Mouse (Mus musculus) E14TG2a.4 (cell line): ENCODE results near the gene Avil.

Source experiments
- H3K27me3 ChIP-seq: 2 replicates; pipeline ENCODE4 v1.6.1; 2014; ENCODE audit warnings: low read length, control low read depth; ENCODE audit not compliant: insufficient read depth
- H3K36me3 ChIP-seq: 2 replicates; pipeline ENCODE4 v1.6.1; 2014; ENCODE audit warnings: low read length, control low read depth; ENCODE audit not compliant: insufficient read depth
- H3K4me1 ChIP-seq: replicated peaks from 2 replicates; pipeline ENCODE4 v1.6.1; 2014; ENCODE audit warnings: low read depth, low read length, control low read depth
- H3K4me3 ChIP-seq: replicated peaks from 2 replicates; pipeline ENCODE4 v1.5.1; 2014; ENCODE audit warnings: mild to moderate bottlenecking, low read length
- H3K9me3 ChIP-seq: 2 replicates; pipeline ENCODE4 v1.6.1; 2014; ENCODE audit warnings: low read length, control low read depth
- CTCF ChIP-seq: conservative IDR thresholded peaks from 2 replicates; pipeline ENCODE4 v1.5.1; 2014; ENCODE audit warnings: low read length
- NANOG ChIP-seq: IDR thresholded peaks from 2 replicates; pipeline ENCODE4 v1.6.1; 2014; ENCODE audit warnings: borderline replicate concordance, low read length, mixed read lengths
- POU5F1 ChIP-seq: IDR thresholded peaks from 2 replicates; pipeline ENCODE4 v1.6.1; 2014; ENCODE audit warnings: low read length, borderline replicate concordance

Avil gene

DNA sequence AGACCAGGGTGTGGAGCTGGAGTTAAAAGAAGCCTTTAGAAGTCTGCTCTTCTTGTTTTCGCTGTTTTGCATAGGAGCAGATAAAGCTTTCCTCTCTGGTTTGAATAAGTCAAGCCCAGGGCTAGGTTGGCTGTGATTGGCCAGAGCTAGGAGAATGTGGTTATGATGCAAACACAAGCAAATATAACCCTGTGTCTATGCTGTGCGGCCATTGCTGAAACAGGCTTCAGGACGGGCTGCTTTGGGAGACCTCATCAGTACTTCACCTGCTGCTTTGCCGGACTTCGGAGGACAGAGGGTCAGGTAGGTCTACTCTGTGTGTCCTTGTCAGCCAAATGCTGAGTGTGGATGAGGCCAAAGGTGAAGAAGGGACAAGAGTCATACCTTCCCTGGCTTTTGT lies at the start of gene Avil:
TSS of gene Avil (plus strand) at position 181 of the 400 bp plus-strand sequence.
- Histone ChIP-seq H3K36me3 (peaks cover 40% of the 10 kb centered on the region), H3K4me1 (peaks cover 33% of the 10 kb centered on the region), H3K4me3 (no peak within 1 kb of the TSS), H3K27me3 (peaks cover 5% of the 10 kb centered on the region; the same call in 1 of the 2 replicates), H3K9me3 (no peaks in the 10 kb centered on the region)
- no peak for TF ChIP-seq POU5F1
- no peak for TF ChIP-seq NANOG
- no peak for TF ChIP-seq CTCF

DNA sequence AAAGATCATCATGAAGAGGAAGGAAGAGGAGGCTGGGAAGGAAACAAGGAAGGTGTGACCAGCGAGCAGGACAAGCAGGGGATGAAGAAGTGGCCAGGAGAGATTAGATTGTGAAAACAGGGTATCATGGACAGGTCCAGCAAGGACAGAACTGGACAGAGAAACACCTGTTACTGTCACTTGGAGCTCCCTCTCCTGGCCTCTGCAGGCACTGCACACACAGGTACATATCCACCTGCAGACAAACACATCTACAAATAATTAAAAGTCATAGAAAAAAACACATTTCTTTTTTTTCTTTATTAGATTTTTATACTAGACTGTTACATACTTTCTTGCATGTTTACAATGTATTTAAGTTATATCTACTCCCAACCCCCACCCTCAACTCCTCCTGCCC lies 48.1 kb upstream of the Avil start:
- H3K9me3 ChIP-seq = no peaks in the 10 kb centered on the region
- H3K36me3 ChIP-seq = no peaks in the 10 kb centered on the region
- H3K4me3 ChIP-seq = no peak overlapping the region
- H3K4me1 ChIP-seq = peaks cover 41% of the 10 kb centered on the region
- TF ChIP-seq CTCF = peak; percentile 93
- TF ChIP-seq POU5F1 = no peak
- no peak for TF ChIP-seq NANOG
- peaks cover 20% of the 10 kb centered on the region for H3K27me3 ChIP-seq

DNA sequence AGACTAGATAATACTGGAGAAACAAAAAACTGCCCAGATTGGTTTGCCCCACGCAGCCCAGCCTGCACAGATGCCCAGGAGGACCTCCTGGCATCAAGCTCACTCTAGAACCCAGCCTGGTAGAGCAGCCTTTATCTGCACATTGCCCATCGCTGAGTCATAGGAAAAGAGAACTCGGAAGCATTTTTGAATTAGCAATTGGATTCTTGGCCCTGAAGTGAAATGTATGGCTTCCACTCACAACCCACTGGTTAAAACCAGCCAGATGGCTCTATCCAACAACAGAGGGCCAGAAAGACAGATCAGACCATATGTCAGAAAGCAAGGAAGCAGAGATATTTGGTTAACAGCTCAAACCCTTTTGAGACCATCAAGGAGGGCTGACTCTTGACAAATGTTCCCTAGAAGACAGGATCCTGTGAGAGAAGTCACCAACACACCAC lies 47.5 kb upstream of the Avil start:
- Histone ChIP-seq H3K4me3 (no peak overlapping the region), H3K9me3 (no peaks in the 10 kb centered on the region), H3K36me3 (no peaks in the 10 kb centered on the region), H3K4me1 (peaks cover 42% of the 10 kb centered on the region), H3K27me3 (peaks cover 25% of the 10 kb centered on the region)
- TF ChIP-seq NANOG (no peak), POU5F1 (no peak), CTCF (no peak)

DNA sequence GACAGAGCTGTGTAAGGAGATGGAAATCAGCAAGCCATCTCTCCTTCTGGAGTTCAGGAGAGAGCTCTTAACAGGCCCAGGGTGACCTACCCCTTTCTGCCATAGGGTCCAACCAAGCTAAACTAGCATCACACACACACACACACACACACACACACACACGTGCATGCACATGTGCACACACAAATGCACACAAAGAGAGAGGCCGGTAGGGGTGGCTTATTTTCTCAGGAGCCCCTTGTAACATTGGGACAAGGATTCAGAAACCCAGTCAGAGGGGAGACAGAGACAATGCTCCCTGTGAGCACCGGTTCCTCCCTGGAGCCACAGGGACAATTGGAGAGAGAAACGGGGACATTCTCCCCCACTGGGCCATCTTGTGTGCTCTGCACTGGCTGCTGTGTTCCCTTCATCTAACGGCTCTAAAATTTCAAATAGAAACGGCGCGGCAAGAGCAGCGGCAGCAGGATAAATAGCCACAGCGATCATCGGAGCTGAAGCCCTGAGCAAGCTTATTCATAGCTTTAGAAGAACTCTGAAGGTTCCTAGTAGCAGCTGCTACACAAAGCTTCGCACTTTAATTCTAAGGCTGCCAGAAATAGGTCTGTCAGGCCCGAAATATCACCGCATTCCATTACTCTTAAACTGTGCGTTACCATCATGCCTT lies 43.7 kb upstream of the Avil start:
- no peak for TF ChIP-seq POU5F1
- TF ChIP-seq NANOG = no peak
- no peak for TF ChIP-seq CTCF
- Histone ChIP-seq H3K36me3 (no peaks in the 10 kb centered on the region), H3K4me1 (peaks cover 57% of the 10 kb centered on the region), H3K4me3 (peak overlapping the region; percentile 54), H3K27me3 (peaks cover 27% of the 10 kb centered on the region), H3K9me3 (no peaks in the 10 kb centered on the region)

DNA sequence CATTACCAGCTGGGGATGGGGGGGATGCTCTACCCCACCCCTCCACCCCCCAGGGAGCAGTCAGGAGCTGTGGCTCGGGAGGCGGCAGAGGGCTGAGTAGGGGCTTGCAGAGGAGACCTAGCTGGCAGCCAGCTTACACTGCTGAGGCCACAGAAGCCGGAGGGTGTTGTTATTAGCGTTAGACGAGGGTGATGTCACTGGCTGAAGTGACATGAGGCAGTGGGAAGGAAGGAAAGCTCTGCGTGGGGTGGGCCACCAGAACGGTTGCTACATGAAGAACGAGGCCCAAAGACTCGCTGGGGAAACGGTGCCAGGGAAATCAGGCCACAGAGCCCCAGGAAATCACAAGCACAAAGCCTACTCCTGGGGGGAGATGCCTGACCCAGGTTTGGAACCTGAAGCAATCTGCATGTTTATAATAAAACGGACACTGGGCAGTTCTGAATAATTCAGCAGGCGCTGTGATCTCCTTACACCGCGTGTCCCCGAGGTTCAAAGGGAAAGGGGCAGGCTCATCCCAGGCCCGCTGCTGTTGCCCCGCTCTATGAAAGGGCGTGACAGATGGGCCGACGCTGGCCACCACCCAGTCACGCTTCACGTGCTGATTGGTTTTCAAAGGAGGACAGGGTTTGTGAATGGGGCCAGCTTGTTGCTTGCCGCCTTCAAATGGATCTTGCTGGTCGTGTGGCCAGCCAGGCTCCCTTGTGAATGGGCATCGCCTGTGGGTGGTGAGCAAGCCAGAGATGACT lies 43.0 kb upstream of the Avil start:
- Histone ChIP-seq H3K27me3 (peaks cover 27% of the 10 kb centered on the region), H3K9me3 (no peaks in the 10 kb centered on the region), H3K36me3 (no peaks in the 10 kb centered on the region), H3K4me3 (peak overlapping the region; percentile 54), H3K4me1 (peaks cover 64% of the 10 kb centered on the region)
- TF ChIP-seq NANOG (no peak), CTCF (no peak), POU5F1 (no peak)

DNA sequence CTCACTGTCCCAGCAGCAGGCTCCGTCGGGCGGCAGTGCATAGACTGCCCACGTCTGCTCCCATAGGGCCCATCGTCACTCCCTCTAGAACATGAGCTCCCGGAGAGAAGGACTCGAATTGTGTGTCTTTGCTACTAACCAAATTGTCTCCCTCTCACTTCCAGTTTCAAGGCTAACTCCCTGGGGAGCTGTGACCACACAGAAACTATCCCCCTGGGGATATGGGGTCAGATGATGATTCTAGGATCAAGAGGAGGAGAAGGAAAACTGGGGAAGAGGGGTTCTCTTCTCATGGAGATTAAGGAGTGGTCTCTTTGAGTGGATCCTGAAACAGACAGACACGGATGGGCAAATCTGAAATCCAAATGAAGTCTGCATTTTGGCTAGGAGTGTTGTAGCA lies 40.0 kb upstream of the Avil start:
- H3K27me3 ChIP-seq = peaks cover 26% of the 10 kb centered on the region
- no peaks in the 10 kb centered on the region for H3K9me3 ChIP-seq
- H3K36me3 ChIP-seq = no peaks in the 10 kb centered on the region
- H3K4me3 ChIP-seq = no peak overlapping the region
- peaks cover 90% of the 10 kb centered on the region for H3K4me1 ChIP-seq
- no peak for TF ChIP-seq NANOG
- no peak for TF ChIP-seq POU5F1
- TF ChIP-seq CTCF = no peak

DNA sequence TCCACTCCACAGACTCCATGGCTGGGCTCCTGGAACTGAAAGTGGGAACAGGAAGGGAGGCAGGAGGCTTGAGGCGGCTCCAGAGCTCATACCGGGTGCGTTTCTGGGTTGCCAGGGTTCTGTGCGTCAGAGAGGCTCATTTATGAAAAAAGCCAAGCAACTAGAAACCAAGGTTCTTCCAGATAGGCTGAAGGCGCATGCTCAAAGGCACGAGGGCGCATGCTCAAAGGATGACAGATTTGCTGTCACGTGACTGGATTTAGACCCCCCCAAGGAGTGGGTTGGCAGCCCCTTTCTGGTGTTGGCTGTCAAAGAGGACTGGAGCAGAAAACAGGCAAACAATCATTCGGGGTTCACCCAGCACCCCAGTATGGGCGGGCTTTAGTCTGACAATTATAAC lies 38.8 kb upstream of the Avil start:
- Histone ChIP-seq H3K27me3 (peaks cover 13% of the 10 kb centered on the region), H3K4me1 (peaks cover 82% of the 10 kb centered on the region), H3K4me3 (peak overlapping the region; percentile 66), H3K36me3 (no peaks in the 10 kb centered on the region), H3K9me3 (no peaks in the 10 kb centered on the region)
- TF ChIP-seq CTCF (no peak), NANOG (no peak), POU5F1 (no peak)

DNA sequence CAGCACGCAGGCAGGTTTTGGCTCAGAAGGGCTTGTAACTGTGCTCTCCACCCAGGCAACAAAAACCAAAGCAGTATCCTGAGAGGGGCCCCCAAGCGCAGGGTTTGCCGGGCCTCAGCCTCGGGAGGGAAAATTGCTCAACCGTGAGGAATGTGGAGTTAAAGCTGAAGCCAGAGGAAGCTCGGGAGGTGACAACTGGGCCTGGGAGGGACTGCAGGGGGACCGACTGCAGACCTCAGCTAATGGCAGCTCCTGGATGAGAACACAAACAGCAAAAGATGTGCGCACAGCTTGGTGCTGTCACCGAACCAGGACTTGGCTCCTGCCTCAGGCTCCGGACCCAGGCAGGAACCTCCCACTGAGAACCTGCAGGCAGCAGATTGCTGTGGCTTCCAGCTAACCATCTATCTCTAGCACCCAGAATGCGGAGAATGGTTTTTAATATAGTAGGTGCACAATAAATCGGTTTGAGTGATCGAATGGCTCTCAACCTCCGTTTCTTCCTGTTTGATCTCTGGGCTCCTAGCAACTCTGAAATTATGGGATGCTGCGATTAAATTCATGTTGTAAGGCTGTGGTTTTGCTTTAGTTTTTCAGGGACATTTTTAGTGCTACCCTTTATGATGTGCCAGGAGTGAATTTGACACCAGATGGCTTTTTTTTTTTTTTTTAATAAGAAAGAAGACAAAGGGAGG lies 38.1 kb upstream of the Avil start:
- H3K36me3 ChIP-seq = no peaks in the 10 kb centered on the region
- peaks cover 7% of the 10 kb centered on the region; the same call in 1 of the 2 replicates for H3K27me3 ChIP-seq
- H3K4me1 ChIP-seq = peaks cover 76% of the 10 kb centered on the region
- no peak for TF ChIP-seq POU5F1
- TF ChIP-seq CTCF = no peak
- TF ChIP-seq NANOG = no peak
- peak overlapping the region; percentile 66 for H3K4me3 ChIP-seq
- no peaks in the 10 kb centered on the region for H3K9me3 ChIP-seq
